Comparison of ENCODE assay signal across 13 mouse cellular contexts in genomic region chr13:43321492-43321891, GRCm38 (mm10). TPM values are rescaled to one million over a fixed set of nuclear protein-coding genes. Genes with fewer than 3 reads are reported as not detected.
DNase-seq lines count a peak whose midpoint lies in the region; ATAC-seq and TF ChIP-seq lines count a peak whose summit lies in the region.
"Had no signal": no experiment of that assay in that cellular context is flagged by ENCODE, and none has a peak within 500 bp of the region (broad histone marks: within the 10 kb centered on the region; RNA-seq: fewer than 3 reads in every experiment).

No protein-coding gene starts in this region.

- no peaks in the 10 kb centered on the region for H3K4me1 ChIP-seq in hindbrain, embryonic 10.5 days (replicated peaks)
- H3K4me1 ChIP-seq: embryonic facial prominence, embryonic 12.5 days; hindbrain, embryonic 12.5 days; midbrain, embryonic 15.5 days had no signal

- H3K27me3 ChIP-seq in hindbrain, embryonic 10.5 days (ENCODE audit: insufficient read depth, poor library complexity, severe bottlenecking) = no peaks in the 10 kb centered on the region
- H3K27me3 ChIP-seq: embryonic facial prominence, embryonic 12.5 days; hindbrain, embryonic 12.5 days; midbrain, embryonic 15.5 days had no signal

- H3K4me3 ChIP-seq in left cerebral cortex, adult 2 months = no peak overlapping the region
- H3K4me3 ChIP-seq in hindbrain, embryonic 10.5 days = no peak overlapping the region
- H3K4me3 ChIP-seq: embryonic facial prominence, embryonic 12.5 days; hindbrain, embryonic 12.5 days; midbrain, embryonic 15.5 days had no signal

- intact Hi-C loops in left cerebral cortex, adult 2 months (cut with DNase I) = no loop called here

- peak; percentile 43 for TF ChIP-seq CTCF in left cerebral cortex, adult 2 months (IDR thresholded peaks at IDR 0.05)

- no peaks in the 10 kb centered on the region for H3K9me3 ChIP-seq in hindbrain, embryonic 10.5 days
- H3K9me3 ChIP-seq: embryonic facial prominence, embryonic 12.5 days; hindbrain, embryonic 12.5 days; midbrain, embryonic 15.5 days had no signal

- ATAC-seq in CD4-positive, CD25-positive, alpha-beta regulatory T cell, adult 4 months = no peak
- ATAC-seq: midbrain, embryonic 15.5 days had no signal

- no peak overlapping the region for H3K27ac ChIP-seq in left cerebral cortex, adult 2 months
- H3K27ac ChIP-seq in hindbrain, embryonic 10.5 days = no peak overlapping the region
- H3K27ac ChIP-seq: embryonic facial prominence, embryonic 12.5 days; hindbrain, embryonic 12.5 days; midbrain, embryonic 15.5 days had no signal

- DNase-seq in CD4-positive, CD25-positive, alpha-beta regulatory T cell, adult 2 months (ENCODE audit: low read depth, low spot score) = peak; percentile 65
- no peak for DNase-seq in left cerebral cortex, adult 2 months (ENCODE audit: extremely low spot score in 1 of 2, low spot score in 2 of 2)
- no peak for DNase-seq in left cerebral cortex, adult 11 months (ENCODE audit: low spot score)
- DNase-seq in A20 (ENCODE audit: low read depth, low spot score) (peak; percentile 37), R1 (ENCODE audit: low read depth, low spot score) (peak; percentile 34)
- no peak for DNase-seq in adrenal gland, postnatal 4 days (ENCODE audit: low spot score in 2 of 2)
- DNase-seq in hindbrain, embryonic 10.5 days (ENCODE audit: low spot score) = no peak
- DNase-seq: cerebellum, adult 11-12 months; kidney, adult 11 months had no signal

- WGBS in hindbrain, embryonic 10.5 days = 78% methylated on average over 2 of the region's 2 CpGs

- no peaks in the 10 kb centered on the region for H3K36me3 ChIP-seq in hindbrain, embryonic 10.5 days
- H3K36me3 ChIP-seq: embryonic facial prominence, embryonic 12.5 days; hindbrain, embryonic 12.5 days; midbrain, embryonic 15.5 days had no signal

RNA-seq across cellular contexts. Expression of gene Gfod1, which starts 17.5 kb away (rescaled TPM):
- polyA plus RNA-seq in CD4-positive, CD25-positive, alpha-beta regulatory T cell, adult 4 months (2017; shearing (Covaris generic)) = 1 to 10 TPM; 1.8 to 4.2 TPM
- total RNA-seq in left cerebral cortex, adult 2 months (2021) = 100 to 1,000 TPM; 118 to 134 TPM
- total RNA-seq in adrenal gland, postnatal 4 days (2021) = 10 to 100 TPM; 10.3 to 10.4 TPM
- polyA plus RNA-seq in hindbrain, embryonic 10.5 days (2016; fragmentation: Nextera tagmentation; extraction: Ambion mirVana) = 0.43 and 0.46 TPM in 2 replicates

RNA-seq across cellular contexts. Expression of gene Sirt5, which starts 43.8 kb away (rescaled TPM):
- 10 to 100 TPM; 26.9 to 48.4 TPM for polyA plus RNA-seq in CD4-positive, CD25-positive, alpha-beta regulatory T cell, adult 4 months (2017; shearing (Covaris generic))
- 10 to 100 TPM; 14.5 to 20.1 TPM for total RNA-seq in left cerebral cortex, adult 2 months (2021)
- 10 to 100 TPM; 27.9 to 29.1 TPM for total RNA-seq in adrenal gland, postnatal 4 days (2021)
- 20.8 and 24.9 TPM in 2 replicates for polyA plus RNA-seq in hindbrain, embryonic 10.5 days (2016; fragmentation: Nextera tagmentation; extraction: Ambion mirVana)

Comparison
In these comparisons a context has a peak if more than half of its experiments do, and no peak if none do; other contexts are left out.
1. DNase-seq: peak in CD4-positive, CD25-positive, alpha-beta regulatory T cell, adult 2 months (single experiment), A20 (single experiment) and R1 (single experiment); none in left cerebral cortex, adult 2 months (0 of 2), left cerebral cortex, adult 11 months (single experiment), adrenal gland, postnatal 4 days (0 of 2) and hindbrain, embryonic 10.5 days (single experiment).
2. RNA of gene Gfod1, which starts 17.5 kb away (total RNA-seq): 118 to 134 TPM in left cerebral cortex, adult 2 months; 10.3 to 10.4 TPM in adrenal gland, postnatal 4 days; every median in the first group is over 10 times any median in the second.